Mouse (Mus musculus): Measurements from ENCODE around the gene Crtc1. TPM values are rescaled to one million over a fixed set of nuclear protein-coding genes. Genes with fewer than 3 reads are reported as not detected.

Crtc1 gene
- total RNA-seq (2023; ENCODE audit: inconsistent age) = 22.3 to 28.4 TPM (median 23.9 TPM) in 4 replicates

DNA sequence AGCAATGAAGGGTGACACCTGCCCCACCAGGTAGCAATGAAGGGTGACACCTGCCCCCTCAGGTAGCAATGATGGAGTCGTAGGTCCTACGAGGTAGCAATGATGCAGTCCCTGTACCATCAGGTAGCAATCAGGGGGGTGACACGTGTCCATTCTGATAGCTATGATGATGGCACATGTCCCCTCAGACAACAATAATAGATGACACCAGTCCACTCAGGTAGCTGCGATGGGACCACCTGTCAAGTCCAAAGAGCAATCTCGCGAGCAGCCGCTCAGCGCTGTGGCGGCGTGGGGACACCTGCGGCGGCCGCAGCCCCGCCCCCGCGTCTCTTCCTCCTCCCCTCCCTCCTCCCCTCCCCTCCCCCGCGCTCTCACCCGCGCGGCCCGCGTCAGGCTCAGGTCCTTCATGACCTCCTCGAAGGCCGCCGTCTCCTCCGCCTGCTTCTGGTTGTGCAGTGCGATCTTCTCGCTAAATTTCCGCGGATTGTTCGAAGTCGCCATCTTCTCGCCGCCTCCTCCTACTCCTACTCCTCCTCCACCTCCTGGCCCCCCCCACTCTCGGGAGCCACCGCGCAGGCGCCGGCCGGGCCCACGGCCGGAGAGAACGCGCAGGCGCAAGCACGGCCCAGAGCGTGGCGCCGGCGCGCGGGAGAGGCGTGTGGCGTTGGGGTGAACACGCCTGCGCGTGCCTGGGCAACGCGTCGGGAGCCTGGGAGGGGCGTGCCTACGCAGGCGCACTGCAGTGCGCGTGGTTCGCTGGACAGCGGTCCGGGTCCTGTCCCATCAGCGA is at the start of gene Crtc1:
Gene Crtc1 (minus strand): TSS at position 525 of the 793 bp plus-strand sequence.

DNA sequence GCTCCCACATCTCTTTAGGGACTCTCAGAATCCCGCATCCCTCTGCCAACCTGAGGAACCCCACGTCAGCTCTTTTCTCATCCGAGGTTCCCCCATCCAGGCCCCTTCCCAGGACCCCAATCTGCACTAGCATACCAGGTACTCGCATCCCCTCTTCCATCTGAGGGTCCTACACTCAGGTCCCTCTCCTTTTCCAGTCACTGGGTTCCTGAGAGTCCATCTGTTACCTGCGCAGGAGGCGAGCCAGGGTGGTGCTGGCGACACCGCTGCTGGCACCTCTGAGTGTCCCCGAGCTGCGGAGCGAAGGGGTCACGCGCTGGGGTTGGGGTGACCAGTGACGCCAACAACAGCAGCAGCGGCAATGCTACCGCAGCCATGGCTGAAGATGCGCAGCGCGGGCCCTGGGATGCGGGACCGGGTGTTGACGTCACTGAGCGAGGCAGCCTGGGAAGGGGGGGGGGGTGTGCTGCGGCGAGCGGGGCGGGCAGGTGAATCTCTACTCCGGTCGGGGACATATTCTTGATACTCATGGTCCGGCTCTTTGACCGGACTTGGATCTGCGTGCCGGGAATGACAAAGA is 47.7 kb upstream of the Crtc1 start, which contains the start of gene Tmem59l:
Gene Tmem59l (minus strand): TSS at position 418 of the 580 bp plus-strand sequence.

DNA sequence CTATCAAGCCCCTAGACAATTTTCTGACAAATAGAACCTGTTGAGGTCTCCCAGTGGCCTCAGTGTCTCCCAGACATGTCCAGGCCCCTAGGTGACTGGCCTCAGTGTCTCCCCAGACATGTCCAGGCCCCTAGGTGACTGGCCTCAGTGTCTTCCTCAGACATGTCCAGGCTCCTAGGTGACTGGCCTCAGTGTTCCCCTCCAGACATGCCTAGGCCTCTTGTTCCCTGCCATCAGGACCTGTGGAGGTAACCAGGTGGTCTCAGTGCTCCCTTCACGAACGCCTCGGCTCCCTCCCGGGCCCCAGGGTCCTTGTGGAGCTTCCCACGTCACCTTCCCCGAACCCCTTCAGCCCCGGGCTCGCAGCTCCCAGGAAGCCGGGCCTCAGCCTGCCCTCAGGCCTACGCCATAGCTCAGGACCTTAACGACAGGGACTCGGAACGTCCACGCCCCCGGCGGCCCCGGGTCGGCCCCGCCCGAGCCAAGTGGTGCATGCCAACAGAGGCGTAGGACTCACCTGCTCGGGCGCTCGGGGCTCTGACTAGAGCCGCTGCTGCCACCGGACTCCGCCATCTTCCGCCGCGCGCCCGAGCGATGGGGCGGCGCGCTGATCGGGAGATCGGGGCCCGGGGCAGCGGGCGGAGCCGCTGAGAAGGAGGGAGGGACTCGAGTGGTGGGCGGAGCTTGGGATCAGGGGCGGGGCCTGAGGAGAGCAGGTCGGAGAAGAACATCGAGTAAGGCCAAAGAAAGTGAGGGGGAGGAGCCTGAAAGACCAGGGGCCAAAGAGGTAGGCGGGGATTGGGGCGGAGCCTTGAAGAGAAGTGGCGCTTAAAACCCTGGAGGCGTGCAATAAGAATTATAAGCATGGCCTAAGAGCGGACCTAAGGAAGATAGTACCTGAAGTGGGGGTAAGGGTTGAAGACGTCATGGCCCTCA is 37.2 kb upstream of the Crtc1 start, which contains the start of gene Klhl26:
Gene Klhl26 (minus strand): TSS at position 636 of the 936 bp plus-strand sequence.

DNA sequence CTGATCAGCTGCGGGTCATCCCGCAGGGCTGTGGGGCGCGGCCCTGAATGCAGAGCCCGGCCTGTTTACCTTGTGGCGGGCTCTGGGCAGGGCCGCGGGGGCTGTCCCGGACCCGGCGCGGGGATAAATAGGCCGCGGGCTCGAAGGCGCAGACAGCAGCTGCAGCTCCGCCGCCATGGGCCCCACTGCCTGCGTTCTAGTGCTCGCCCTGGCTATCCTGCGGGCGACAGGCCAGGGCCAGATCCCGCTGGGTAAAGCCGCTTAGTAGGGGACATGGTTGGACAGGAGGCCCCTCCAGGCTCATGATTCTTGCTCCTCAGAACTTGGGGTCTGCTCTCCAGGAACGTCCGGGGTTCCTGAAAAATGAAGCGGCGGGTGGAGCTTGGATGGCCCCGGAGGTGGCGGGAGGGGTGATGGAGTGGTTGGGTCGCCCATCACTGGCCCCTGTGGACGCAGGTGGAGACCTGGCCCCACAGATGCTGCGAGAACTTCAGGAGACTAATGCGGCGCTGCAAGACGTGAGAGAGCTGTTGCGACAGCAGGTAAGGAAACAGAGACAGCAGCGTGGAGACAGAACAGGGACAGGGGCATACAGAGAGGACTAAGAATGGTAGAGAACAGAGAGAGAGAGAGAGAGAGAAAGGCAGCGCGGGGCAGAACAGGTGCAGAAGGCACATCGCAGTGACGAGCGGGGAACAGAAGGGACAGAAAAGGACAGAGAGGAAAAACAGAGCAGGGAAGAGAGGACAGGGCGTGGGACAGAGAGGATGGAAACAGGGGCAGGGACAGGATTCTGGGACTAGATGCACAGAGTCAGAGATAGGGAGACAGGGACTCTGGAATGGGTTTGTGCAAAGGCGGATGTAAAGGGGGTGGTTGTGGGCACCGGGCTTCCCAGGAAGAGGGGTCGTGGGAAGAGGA is 65.7 kb downstream of the Crtc1 start, which contains the start of gene Comp:
Gene Comp (plus strand): TSS at position 162 of the 921 bp plus-strand sequence.

DNA sequence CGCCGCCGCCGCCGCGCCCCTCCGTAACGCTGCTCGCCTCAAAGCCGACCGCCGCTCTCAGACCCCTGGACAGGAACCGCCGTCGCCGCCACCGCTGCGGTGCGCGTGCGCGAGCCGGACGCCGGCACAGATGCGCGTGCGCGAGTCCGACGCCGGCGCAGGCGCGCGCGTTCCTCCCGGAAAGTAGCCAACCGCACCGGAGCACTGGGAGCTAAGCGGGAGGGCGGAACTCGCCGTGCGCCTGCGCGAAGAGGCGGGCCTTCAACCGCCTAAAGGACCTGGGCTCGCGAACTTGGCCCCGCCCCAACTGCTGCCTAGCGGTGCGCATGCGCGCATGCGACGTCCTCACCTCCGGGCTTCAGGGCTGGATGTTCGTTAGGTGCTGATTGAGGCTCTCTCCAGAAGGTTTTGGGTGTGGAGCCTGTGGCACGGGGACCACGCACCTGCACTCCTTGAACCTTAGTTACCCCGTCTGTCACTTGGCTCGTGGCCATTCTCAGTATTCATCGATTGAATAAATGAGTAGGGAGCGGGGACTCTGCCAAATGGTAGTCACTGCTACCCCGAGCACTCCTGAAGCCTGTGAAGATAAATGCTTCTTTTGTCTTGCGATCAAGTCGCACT is 86.1 kb downstream of the Crtc1 start, which contains the start of gene Upf1:
Gene Upf1 (minus strand): TSS at position 85 of the 624 bp plus-strand sequence.

Other genes starting within 250 kb of the Crtc1 start
- 5.0 to 6.2 TPM (median 5.4 TPM) in 4 replicates for gene Slc25a42, start 227.3 kb downstream of the Crtc1 start, total RNA-seq (2023; ENCODE audit: inconsistent age)
- gene Sugp2, start 205.4 kb downstream of the Crtc1 start, total RNA-seq (2023; ENCODE audit: inconsistent age) = 63.2 to 81.3 TPM (median 69.3 TPM) in 4 replicates
- 6.2 to 12.6 TPM (median 7.9 TPM) in 4 replicates for gene Armc6, start 205.1 kb downstream of the Crtc1 start, total RNA-seq (2023; ENCODE audit: inconsistent age)
- gene Homer3, start 156.8 kb downstream of the Crtc1 start, total RNA-seq (2023; ENCODE audit: inconsistent age) = 7.0 to 10.2 TPM (median 8.9 TPM) in 4 replicates
- 60.2 to 96.0 TPM (median 74.4 TPM) in 4 replicates for gene Ddx49, start 137.1 kb downstream of the Crtc1 start, total RNA-seq (2023; ENCODE audit: inconsistent age)
- 101 to 125 TPM (median 107 TPM) in 4 replicates for gene Cope, start 137.1 kb downstream of the Crtc1 start, total RNA-seq (2023; ENCODE audit: inconsistent age)
- gene Cers1, start 123.8 kb downstream of the Crtc1 start, total RNA-seq (2023; ENCODE audit: inconsistent age) = not detected in 4 replicates
- gene Gdf1, start 109.8 kb downstream of the Crtc1 start, total RNA-seq (2023; ENCODE audit: inconsistent age) = not detected in 4 replicates
- gene Upf1, start 86.3 kb downstream of the Crtc1 start, total RNA-seq (2023; ENCODE audit: inconsistent age) = 70.0 to 77.0 TPM (median 72.2 TPM) in 4 replicates
- 0.27 TPM in 1 of 4 replicates, not detected in the others for gene Comp, start 66.0 kb downstream of the Crtc1 start, total RNA-seq (2023; ENCODE audit: inconsistent age)
- 7.3 to 8.5 TPM (median 7.7 TPM) in 4 replicates for gene Klhl26, start 37.4 kb upstream of the Crtc1 start, total RNA-seq (2023; ENCODE audit: inconsistent age)
- not detected in 4 replicates for gene Tmem59l, start 47.8 kb upstream of the Crtc1 start, total RNA-seq (2023; ENCODE audit: inconsistent age)
- 1.4 TPM in 1 of 4 replicates, not detected in the others for gene Crlf1, start 53.6 kb upstream of the Crtc1 start, total RNA-seq (2023; ENCODE audit: inconsistent age)
- gene Rex1bd, start 67.2 kb upstream of the Crtc1 start, total RNA-seq (2023; ENCODE audit: inconsistent age) = 28.9 to 47.2 TPM (median 37.2 TPM) in 4 replicates
- gene Uba52, start 71.2 kb upstream of the Crtc1 start, total RNA-seq (2023; ENCODE audit: inconsistent age) = 2,371 to 2,974 TPM (median 2,811 TPM) in 4 replicates
- gene Fkbp8, start 88.1 kb upstream of the Crtc1 start, total RNA-seq (2023; ENCODE audit: inconsistent age) = 246 to 268 TPM (median 258 TPM) in 4 replicates
- 54.8 to 67.2 TPM (median 60.8 TPM) in 4 replicates for gene Kxd1, start 88.4 kb upstream of the Crtc1 start, total RNA-seq (2023; ENCODE audit: inconsistent age)
- gene Ell, start 99.9 kb upstream of the Crtc1 start, total RNA-seq (2023; ENCODE audit: inconsistent age) = 27.0 to 37.0 TPM (median 32.5 TPM) in 4 replicates
- 95.3 to 112 TPM (median 100 TPM) in 4 replicates for gene Isyna1, start 154.8 kb upstream of the Crtc1 start, total RNA-seq (2023; ENCODE audit: inconsistent age)
- 61.1 to 68.9 TPM (median 66.7 TPM) in 4 replicates for gene Ssbp4, start 169.3 kb upstream of the Crtc1 start, total RNA-seq (2023; ENCODE audit: inconsistent age)
- 4.0 to 6.8 TPM (median 5.4 TPM) in 4 replicates for gene Lrrc25, start 176.6 kb upstream of the Crtc1 start, total RNA-seq (2023; ENCODE audit: inconsistent age)
- not detected in 4 replicates for gene Gdf15, start 192.9 kb upstream of the Crtc1 start, total RNA-seq (2023; ENCODE audit: inconsistent age)
- gene Pgpep1, start 220.8 kb upstream of the Crtc1 start, total RNA-seq (2023; ENCODE audit: inconsistent age) = 7.3 to 13.8 TPM (median 11.9 TPM) in 4 replicates
- 110 to 142 TPM (median 130 TPM) in 4 replicates for gene Lsm4, start 233.7 kb upstream of the Crtc1 start, total RNA-seq (2023; ENCODE audit: inconsistent age)